Mouse (Mus musculus): ENCODE data around the gene Vamp3. TPM values are rescaled to one million over a fixed set of nuclear protein-coding genes. Genes with fewer than 3 reads are reported as not detected.

The Vamp3 gene
- polyA plus RNA-seq, 1 experiment, result 55.8 TPM

- TF ChIP-seq CTCF (IDR thresholded peaks at IDR 0.05; ENCODE audit: borderline replicate concordance, extremely low read depth, insufficient read depth, insufficient read length), result no peak
- TF ChIP-seq POLR2A (IDR thresholded peaks at IDR 0.05; ENCODE audit: borderline replicate concordance, extremely low read depth, insufficient read depth, insufficient read length, poor library complexity, severe bottlenecking), result no peak
Observed at GRCm38 (mm10) chr4:151083027-151083426, 25.3 kb upstream of the Vamp3 start.

GRCm38 (mm10) chr4:151081977-151082376 lies 24.2 kb upstream of the Vamp3 start:
- no peak for DNase-seq (ENCODE audit: low read depth)

More at GRCm38 (mm10) chr4:151083027-151083426, 25.3 kb upstream of the Vamp3 start:
- DNase-seq (ENCODE audit: low read depth), result no peak

GRCm38 (mm10) chr4:151081355-151081754 lies 23.6 kb upstream of the Vamp3 start:
- DNase-seq (ENCODE audit: low read depth), result no peak
- TF ChIP-seq POLR2A (IDR thresholded peaks at IDR 0.05; ENCODE audit: borderline replicate concordance, extremely low read depth, insufficient read depth, insufficient read length, poor library complexity, severe bottlenecking), result no peak

More at GRCm38 (mm10) chr4:151081977-151082376, 24.2 kb upstream of the Vamp3 start:
- TF ChIP-seq POLR2A (IDR thresholded peaks at IDR 0.05; ENCODE audit: borderline replicate concordance, extremely low read depth, insufficient read depth, insufficient read length, poor library complexity, severe bottlenecking) (no peak), CTCF (IDR thresholded peaks at IDR 0.05; ENCODE audit: borderline replicate concordance, extremely low read depth, insufficient read depth, insufficient read length) (no peak)

- TF ChIP-seq POLR2A (IDR thresholded peaks at IDR 0.05; ENCODE audit: borderline replicate concordance, extremely low read depth, insufficient read depth, insufficient read length, poor library complexity, severe bottlenecking) (no peak), CTCF (IDR thresholded peaks at IDR 0.05; ENCODE audit: borderline replicate concordance, extremely low read depth, insufficient read depth, insufficient read length) (no peak)
- DNase-seq (ENCODE audit: low read depth), result no peak
Observed at GRCm38 (mm10) chr4:151074817-151075216, 17.1 kb upstream of the Vamp3 start.

- TF ChIP-seq POLR2A (IDR thresholded peaks at IDR 0.05; ENCODE audit: borderline replicate concordance, extremely low read depth, insufficient read depth, insufficient read length, poor library complexity, severe bottlenecking) (no peak), CTCF (IDR thresholded peaks at IDR 0.05; ENCODE audit: borderline replicate concordance, extremely low read depth, insufficient read depth, insufficient read length) (peak; percentile 74; the same call in 1 of the 2 replicates)
- DNase-seq (ENCODE audit: low read depth), result peak; percentile 80
Observed at GRCm38 (mm10) chr4:151073108-151073744, 15.5 kb upstream of the Vamp3 start.

GRCm38 (mm10) chr4:151070962-151071361 lies 13.2 kb upstream of the Vamp3 start:
- DNase-seq (ENCODE audit: low read depth), result no peak
- TF ChIP-seq POLR2A (IDR thresholded peaks at IDR 0.05; ENCODE audit: borderline replicate concordance, extremely low read depth, insufficient read depth, insufficient read length, poor library complexity, severe bottlenecking), result no peak
- no peak for TF ChIP-seq CTCF (IDR thresholded peaks at IDR 0.05; ENCODE audit: borderline replicate concordance, extremely low read depth, insufficient read depth, insufficient read length)

GRCm38 (mm10) chr4:151068751-151069150 lies 11.0 kb upstream of the Vamp3 start:
- TF ChIP-seq POLR2A (IDR thresholded peaks at IDR 0.05; ENCODE audit: borderline replicate concordance, extremely low read depth, insufficient read depth, insufficient read length, poor library complexity, severe bottlenecking), result no peak
- no peak for TF ChIP-seq CTCF (IDR thresholded peaks at IDR 0.05; ENCODE audit: borderline replicate concordance, extremely low read depth, insufficient read depth, insufficient read length)

GRCm38 (mm10) chr4:151059566-151059965 lies 1.8 kb upstream of the Vamp3 start:
- no peak for DNase-seq (ENCODE audit: low read depth)
- TF ChIP-seq CTCF (IDR thresholded peaks at IDR 0.05; ENCODE audit: borderline replicate concordance, extremely low read depth, insufficient read depth, insufficient read length) (no peak), POLR2A (IDR thresholded peaks at IDR 0.05; ENCODE audit: borderline replicate concordance, extremely low read depth, insufficient read depth, insufficient read length, poor library complexity, severe bottlenecking) (no peak)

More at GRCm38 (mm10) chr4:151068751-151069150, 11.0 kb upstream of the Vamp3 start:
- no peak for DNase-seq (ENCODE audit: low read depth)

- DNase-seq (ENCODE audit: low read depth), result no peak
- TF ChIP-seq POLR2A (IDR thresholded peaks at IDR 0.05; ENCODE audit: borderline replicate concordance, extremely low read depth, insufficient read depth, insufficient read length, poor library complexity, severe bottlenecking), result no peak
- TF ChIP-seq CTCF (IDR thresholded peaks at IDR 0.05; ENCODE audit: borderline replicate concordance, extremely low read depth, insufficient read depth, insufficient read length), result no peak
Observed at GRCm38 (mm10) chr4:151058634-151059033, 871 bp upstream of the Vamp3 start.

- no peak for TF ChIP-seq CTCF (IDR thresholded peaks at IDR 0.05; ENCODE audit: borderline replicate concordance, extremely low read depth, insufficient read depth, insufficient read length)
- no peak for TF ChIP-seq POLR2A (IDR thresholded peaks at IDR 0.05; ENCODE audit: borderline replicate concordance, extremely low read depth, insufficient read depth, insufficient read length, poor library complexity, severe bottlenecking)
- DNase-seq (ENCODE audit: low read depth), result no peak
Observed at GRCm38 (mm10) chr4:151051162-151051561, 6.6 kb downstream of the Vamp3 start.

- TF ChIP-seq POLR2A (IDR thresholded peaks at IDR 0.05; ENCODE audit: borderline replicate concordance, extremely low read depth, insufficient read depth, insufficient read length, poor library complexity, severe bottlenecking) (no peak), CTCF (IDR thresholded peaks at IDR 0.05; ENCODE audit: borderline replicate concordance, extremely low read depth, insufficient read depth, insufficient read length) (no peak)
- no peak for DNase-seq (ENCODE audit: low read depth)
Observed at GRCm38 (mm10) chr4:151046524-151046923, 11.2 kb downstream of the Vamp3 start.

GRCm38 (mm10) chr4:151044944-151045570 lies 12.7 kb downstream of the Vamp3 start:
- TF ChIP-seq POLR2A (IDR thresholded peaks at IDR 0.05; ENCODE audit: borderline replicate concordance, extremely low read depth, insufficient read depth, insufficient read length, poor library complexity, severe bottlenecking), result no peak
- TF ChIP-seq CTCF (IDR thresholded peaks at IDR 0.05; ENCODE audit: borderline replicate concordance, extremely low read depth, insufficient read depth, insufficient read length), result no peak
- no peak for DNase-seq (ENCODE audit: low read depth)

All from brain, embryonic 14.5 days (tissue).